Mouse (Mus musculus): ENCODE measurements at regions not wholly inside any gene's neighbourhood (a gene's known extent, or its start where the extent isn't known, plus 50 kb on each side); places are given as distances from the start of the nearest gene placed in this dataset.

- TF ChIP-seq CTCF (conservative IDR thresholded peaks at IDR 0.05; ENCODE audit: low read length) (no peak), POU5F1 (IDR thresholded peaks at IDR 0.05; ENCODE audit: borderline replicate concordance, low read length) (no peak)
These were observed 104.8 kb upstream of the Ubr2 start for GRCm38 (mm10) chr17:47115141-47115540.
